Mouse (Mus musculus) midbrain, postnatal 0 days (tissue): ENCODE measurements around the gene Trp53i11. TPM values are rescaled to one million over a fixed set of nuclear protein-coding genes. Genes with fewer than 3 reads are reported as not detected.

Experiments
- ATAC-seq: fragments of 200-750 bp; cut with Nextera tagmentation; 2 replicates; pipeline ENCODE4 v1.8.0; 2017; ENCODE audit warnings: moderate number of reproducible peaks, mild to moderate bottlenecking, moderate TSS enrichment, moderate library complexity; ENCODE audit not compliant: low FRiP score
- DNase-seq: peaks from one replicate; pipeline ENCODE4 v3.0.0-alpha.2; 2015; ENCODE audit warnings: low spot score
- H3K27ac ChIP-seq: fragments of 300-500 bp; sonication (generic); 2 replicates; pipeline ENCODE4 v1.5.1; 2014; ENCODE audit warnings: low read depth, mild to moderate bottlenecking, low read length, mixed read lengths
- H3K27me3 ChIP-seq: fragments of 300-500 bp; sonication (generic); 2 replicates; pipeline ENCODE4 v1.6.1; 2014; ENCODE audit warnings: low read length, control low read depth, mixed read lengths; ENCODE audit not compliant: insufficient read depth
- H3K36me3 ChIP-seq: fragments of 300-500 bp; sonication (generic); 2 replicates; pipeline ENCODE4 v1.6.1; 2014; ENCODE audit warnings: low read length, control low read depth, mixed read lengths; ENCODE audit not compliant: insufficient read depth
- H3K4me1 ChIP-seq: fragments of 300-500 bp; sonication (generic); 2 replicates; pipeline ENCODE4 v1.6.1; 2014; ENCODE audit warnings: mild to moderate bottlenecking, control low read depth, antibody characterized with exemption, low read length, mixed read lengths; ENCODE audit not compliant: insufficient read depth
- H3K4me2 ChIP-seq: fragments of 300-500 bp; sonication (generic); 2 replicates; pipeline ENCODE4 v1.6.1; 2014; ENCODE audit warnings: low read depth, mild to moderate bottlenecking, low read length, mixed read lengths; ENCODE audit not compliant: poor library complexity, severe bottlenecking
- H3K4me3 ChIP-seq: fragments of 300-500 bp; sonication (generic); 2 replicates; pipeline ENCODE4 v1.5.1; 2014; ENCODE audit warnings: low read depth, mild to moderate bottlenecking, low read length, moderate library complexity
- H3K9ac ChIP-seq: fragments of 300-500 bp; sonication (generic); replicated peaks from 2 replicates; pipeline ENCODE4 v1.6.1; 2014; ENCODE audit warnings: mild to moderate bottlenecking, low read length, moderate library complexity, mixed read lengths; ENCODE audit not compliant: poor library complexity, severe bottlenecking
- H3K9me3 ChIP-seq: fragments of 300-500 bp; sonication (generic); 2 replicates; pipeline ENCODE4 v1.6.1; 2016; ENCODE audit warnings: low read length, control low read depth
- CTCF ChIP-seq: IDR thresholded peaks from 2 replicates; pipeline ENCODE4 v1.5.1; 2016; ENCODE audit warnings: antibody characterized with exemption, mild to moderate bottlenecking
- WGBS: fragments of 180-500 bp; shearing (Covaris S2); extraction: QIAGEN DNeasy Blood & Tissue Kit; methylation state at CpG from one replicate; pipeline ENCODE4 v1.1.7; 2014; 5-methylcytosine and 5-hydroxymethylcytosine counted together
- polyA plus RNA-seq: library from polyadenylated mRNA; unstranded; fragments of >200 nt; fragmentation: Nextera tagmentation; extraction: Ambion mirVana; gene quantifications from 2 replicates; pipeline ENCODE4 v1.2.1, GENCODE M21; 2015
- total RNA-seq: library from RNA; depleted of rRNA; stranded (reverse); fragments of >200 nt; gene quantifications from 2 replicates; pipeline ENCODE4 v1.2.3, GENCODE M21; 2014

Gene Trp53i11
- total and polyA plus RNA-seq, 2 experiments from 2014 or later, result 76.0 to 124 TPM

- H3K9ac ChIP-seq, result no peak overlapping the region
- H3K9me3 ChIP-seq, result no peaks in the 10 kb centered on the region
- no peak overlapping the region for H3K4me2 ChIP-seq
- DNase-seq, result no peak
- no peak overlapping the region for H3K27ac ChIP-seq
- no peaks in the 10 kb centered on the region; the same call in 1 of the 2 replicates for H3K27me3 ChIP-seq
- ATAC-seq, result no peak
- WGBS, result 20% methylated on average over 5 of the region's 5 CpGs
- peaks cover 16% of the 10 kb centered on the region; the same call in 1 of the 2 replicates for H3K4me1 ChIP-seq
- H3K4me3 ChIP-seq, result no peak overlapping the region
- no peak for TF ChIP-seq CTCF
- H3K36me3 ChIP-seq, result no peaks in the 10 kb centered on the region
These were observed 12.1 kb upstream of the Trp53i11 start for GRCm38 (mm10) chr2:93175278-93175677.

- Histone ChIP-seq H3K9ac (no peak overlapping the region), H3K4me1 (peaks cover 19% of the 10 kb centered on the region; the same call in 1 of the 2 replicates), H3K9me3 (no peaks in the 10 kb centered on the region), H3K4me3 (no peak overlapping the region), H3K36me3 (no peaks in the 10 kb centered on the region), H3K27ac (no peak overlapping the region), H3K4me2 (no peak overlapping the region), H3K27me3 (no peaks in the 10 kb centered on the region; the same call in 1 of the 2 replicates)
- no peak for DNase-seq
- no peak for TF ChIP-seq CTCF
- ATAC-seq, result no peak
- 47% methylated on average over 2 of the region's 2 CpGs for WGBS
These were observed 11.6 kb upstream of the Trp53i11 start for GRCm38 (mm10) chr2:93175721-93176120.

- peak; percentile 49 for DNase-seq
These were observed 11.1 kb upstream of the Trp53i11 start for GRCm38 (mm10) chr2:93176193-93176798.

GRCm38 (mm10) chr2:93176871-93177667 is 10.3 kb upstream of the Trp53i11 start:
- Histone ChIP-seq H3K4me1 (peaks cover 19% of the 10 kb centered on the region; the same call in 1 of the 2 replicates), H3K4me3 (no peak overlapping the region), H3K4me2 (no peak overlapping the region), H3K9ac (no peak overlapping the region), H3K36me3 (no peaks in the 10 kb centered on the region), H3K27ac (peak overlapping the region; percentile 38; the same call in 1 of the 2 replicates), H3K9me3 (no peaks in the 10 kb centered on the region), H3K27me3 (no peaks in the 10 kb centered on the region; the same call in 1 of the 2 replicates)
- 12% methylated on average over 16 of the region's 17 CpGs for whole genome bisulfite sequencing
- TF ChIP-seq CTCF, result no peak
- DNase-seq, result peak; percentile 82
- ATAC-seq, result 0 out of 2 replicates have a peak, but pooled peaks have one; percentile 38

More at GRCm38 (mm10) chr2:93176193-93176798, 11.1 kb upstream of the Trp53i11 start:
- Histone ChIP-seq H3K4me1 (peaks cover 19% of the 10 kb centered on the region; the same call in 1 of the 2 replicates), H3K27ac (peak overlapping the region; percentile 38; the same call in 1 of the 2 replicates), H3K9me3 (no peaks in the 10 kb centered on the region), H3K9ac (no peak overlapping the region), H3K36me3 (no peaks in the 10 kb centered on the region), H3K4me2 (no peak overlapping the region), H3K4me3 (no peak overlapping the region), H3K27me3 (no peaks in the 10 kb centered on the region; the same call in 1 of the 2 replicates)
- WGBS, result 28% methylated on average over 4 of the region's 4 CpGs
- ATAC-seq, result no peak
- no peak for TF ChIP-seq CTCF

GRCm38 (mm10) chr2:93177668-93178312 is 9.6 kb upstream of the Trp53i11 start:
- no peaks in the 10 kb centered on the region for H3K9me3 ChIP-seq
- no peak overlapping the region for H3K27ac ChIP-seq
- peaks cover 19% of the 10 kb centered on the region; the same call in 1 of the 2 replicates for H3K4me1 ChIP-seq
- no peak overlapping the region for H3K4me3 ChIP-seq
- ATAC-seq (0 out of 2 replicates have a peak, but pooled peaks have one; percentile 15), DNase-seq (no peak)
- H3K4me2 ChIP-seq, result no peak overlapping the region
- H3K27me3 ChIP-seq, result no peaks in the 10 kb centered on the region; the same call in 1 of the 2 replicates
- TF ChIP-seq CTCF, result no peak
- H3K9ac ChIP-seq, result no peak overlapping the region
- no peaks in the 10 kb centered on the region for H3K36me3 ChIP-seq
- 75% methylated on average over 20 of the region's 20 CpGs for WGBS
